Mouse (Mus musculus): ENCODE measurements around the gene Lhx8. TPM values are rescaled to one million over a fixed set of nuclear protein-coding genes. Genes with fewer than 3 reads are reported as not detected.

The Lhx8 gene
- polyA plus RNA-seq, 1 experiment from 2014 or later: not detected

GRCm38 (mm10) chr3:154359231-154359630, 28.8 kb upstream of the Lhx8 start:
- no peak for TF ChIP-seq CTCF (IDR thresholded peaks at IDR 0.05; ENCODE audit: low read depth)
- no peak for ATAC-seq
- H3K4me3 ChIP-seq (ENCODE audit: low read depth, low read length): no peak overlapping the region
- H3K27me3 ChIP-seq (replicated peaks; ENCODE audit: control insufficient read depth, insufficient read depth, low read length): no peaks in the 10 kb centered on the region
- H3K27ac ChIP-seq (ENCODE audit: low read depth, low read length): no peak overlapping the region
- H3K4me1 ChIP-seq (replicated peaks; ENCODE audit: control insufficient read depth, insufficient read depth, low read length): no peaks in the 10 kb centered on the region
- WGBS: 59% methylated on average over 2 of the region's 2 CpGs
- no peaks in the 10 kb centered on the region for H3K9me3 ChIP-seq (ENCODE audit: control insufficient read depth)
- no peak overlapping the region for H3K9ac ChIP-seq (ENCODE audit: low read depth, low read length)
- no peaks in the 10 kb centered on the region for H3K36me3 ChIP-seq (ENCODE audit: control insufficient read depth, insufficient read depth)
- no peak overlapping the region for H3K4me2 ChIP-seq (replicated peaks; ENCODE audit: low read depth)

- TF ChIP-seq CTCF (IDR thresholded peaks at IDR 0.05; ENCODE audit: low read depth): no peak
- Histone ChIP-seq H3K36me3 (ENCODE audit: control insufficient read depth, insufficient read depth) (no peaks in the 10 kb centered on the region), H3K4me1 (replicated peaks; ENCODE audit: control insufficient read depth, insufficient read depth, low read length) (no peaks in the 10 kb centered on the region), H3K9me3 (ENCODE audit: control insufficient read depth) (no peaks in the 10 kb centered on the region), H3K27me3 (replicated peaks; ENCODE audit: control insufficient read depth, insufficient read depth, low read length) (peaks cover 19% of the 10 kb centered on the region), H3K9ac (ENCODE audit: low read depth, low read length) (no peak overlapping the region), H3K27ac (ENCODE audit: low read depth, low read length) (no peak overlapping the region), H3K4me3 (ENCODE audit: low read depth, low read length) (no peak overlapping the region), H3K4me2 (replicated peaks; ENCODE audit: low read depth) (no peak overlapping the region)
- ATAC-seq: no peak
- 68% methylated on average over 13 of the region's 13 CpGs for WGBS
These were observed 9.9 kb upstream of the Lhx8 start for GRCm38 (mm10) chr3:154340294-154340914.

- Histone ChIP-seq H3K9me3 (ENCODE audit: control insufficient read depth) (no peaks in the 10 kb centered on the region), H3K27me3 (replicated peaks; ENCODE audit: control insufficient read depth, insufficient read depth, low read length) (peaks cover 25% of the 10 kb centered on the region), H3K36me3 (ENCODE audit: control insufficient read depth, insufficient read depth) (no peaks in the 10 kb centered on the region), H3K4me1 (replicated peaks; ENCODE audit: control insufficient read depth, insufficient read depth, low read length) (no peaks in the 10 kb centered on the region), H3K27ac (ENCODE audit: low read depth, low read length) (no peak overlapping the region), H3K4me3 (ENCODE audit: low read depth, low read length) (no peak overlapping the region), H3K9ac (ENCODE audit: low read depth, low read length) (no peak overlapping the region), H3K4me2 (replicated peaks; ENCODE audit: low read depth) (no peak overlapping the region)
- WGBS: 88% methylated on average over 17 of the region's 17 CpGs
- no peak for ATAC-seq
- no peak for TF ChIP-seq CTCF (IDR thresholded peaks at IDR 0.05; ENCODE audit: low read depth)
These were observed 9.3 kb upstream of the Lhx8 start for GRCm38 (mm10) chr3:154339649-154340260.

- Histone ChIP-seq H3K27me3 (replicated peaks; ENCODE audit: control insufficient read depth, insufficient read depth, low read length) (peaks cover 71% of the 10 kb centered on the region), H3K4me1 (replicated peaks; ENCODE audit: control insufficient read depth, insufficient read depth, low read length) (0 out of 2 replicates have a peak, but pooled peaks cover 6% of the 10 kb centered on the region), H3K9me3 (ENCODE audit: control insufficient read depth) (no peaks in the 10 kb centered on the region), H3K4me2 (replicated peaks; ENCODE audit: low read depth) (no peak overlapping the region), H3K4me3 (ENCODE audit: low read depth, low read length) (no peak overlapping the region), H3K9ac (ENCODE audit: low read depth, low read length) (no peak overlapping the region), H3K27ac (ENCODE audit: low read depth, low read length) (no peak overlapping the region), H3K36me3 (ENCODE audit: control insufficient read depth, insufficient read depth) (no peaks in the 10 kb centered on the region)
- 5% methylated on average over 10 of the region's 10 CpGs for WGBS
- TF ChIP-seq CTCF (IDR thresholded peaks at IDR 0.05; ENCODE audit: low read depth): no peak
- ATAC-seq: no peak
These were observed 4.3 kb upstream of the Lhx8 start for GRCm38 (mm10) chr3:154334806-154335205.

GRCm38 (mm10) chr3:154333401-154333999, 3.0 kb upstream of the Lhx8 start:
- H3K27ac ChIP-seq (ENCODE audit: low read depth, low read length): no peak overlapping the region
- WGBS: 3% methylated on average over 16 of the region's 16 CpGs
- TF ChIP-seq CTCF (IDR thresholded peaks at IDR 0.05; ENCODE audit: low read depth): no peak
- H3K9me3 ChIP-seq (ENCODE audit: control insufficient read depth): no peaks in the 10 kb centered on the region
- no peak for ATAC-seq
- H3K27me3 ChIP-seq (replicated peaks; ENCODE audit: control insufficient read depth, insufficient read depth, low read length): peaks cover 81% of the 10 kb centered on the region
- no peak overlapping the region for H3K4me3 ChIP-seq (ENCODE audit: low read depth, low read length)
- no peaks in the 10 kb centered on the region for H3K36me3 ChIP-seq (ENCODE audit: control insufficient read depth, insufficient read depth)
- H3K4me1 ChIP-seq (replicated peaks; ENCODE audit: control insufficient read depth, insufficient read depth, low read length): peaks cover 8% of the 10 kb centered on the region; the same call in 1 of the 2 replicates
- H3K9ac ChIP-seq (ENCODE audit: low read depth, low read length): no peak overlapping the region
- no peak overlapping the region for H3K4me2 ChIP-seq (replicated peaks; ENCODE audit: low read depth)

GRCm38 (mm10) chr3:154332941-154333340, 2.5 kb upstream of the Lhx8 start:
- no peak for ATAC-seq
- no peaks in the 10 kb centered on the region for H3K36me3 ChIP-seq (ENCODE audit: control insufficient read depth, insufficient read depth)
- peaks cover 87% of the 10 kb centered on the region for H3K27me3 ChIP-seq (replicated peaks; ENCODE audit: control insufficient read depth, insufficient read depth, low read length)
- WGBS: 3% methylated on average over 15 of the region's 15 CpGs
- no peak overlapping the region for H3K4me2 ChIP-seq (replicated peaks; ENCODE audit: low read depth)
- no peaks in the 10 kb centered on the region for H3K9me3 ChIP-seq (ENCODE audit: control insufficient read depth)
- TF ChIP-seq CTCF (IDR thresholded peaks at IDR 0.05; ENCODE audit: low read depth): no peak
- peaks cover 8% of the 10 kb centered on the region; the same call in 1 of the 2 replicates for H3K4me1 ChIP-seq (replicated peaks; ENCODE audit: control insufficient read depth, insufficient read depth, low read length)
- H3K4me3 ChIP-seq (ENCODE audit: low read depth, low read length): no peak overlapping the region; the same call in 1 of the 2 replicates
- H3K27ac ChIP-seq (ENCODE audit: low read depth, low read length): no peak overlapping the region
- no peak overlapping the region for H3K9ac ChIP-seq (ENCODE audit: low read depth, low read length)
